Mouse (Mus musculus) embryonic fibroblast, embryonic 13.5 days (primary cell): ENCODE data around the gene Hpcal4. TPM values are rescaled to one million over a fixed set of nuclear protein-coding genes. Genes with fewer than 3 reads are reported as not detected.

ENCODE experiments used
- H3K27ac ChIP-seq: 2 replicates; pipeline ENCODE4 v1.5.1; 2012; ENCODE audit warnings: low read length, control low read depth, inconsistent platforms; ENCODE audit not compliant: insufficient read depth
- H3K4me1 ChIP-seq: 2 replicates; pipeline ENCODE4 v1.6.1; 2011; ENCODE audit warnings: low read length; ENCODE audit not compliant: control insufficient read depth, insufficient read depth
- H3K4me3 ChIP-seq: 2 replicates; pipeline ENCODE4 v1.5.1; 2011; ENCODE audit warnings: mild to moderate bottlenecking, control low read depth, low read length; ENCODE audit not compliant: insufficient read depth
- CTCF ChIP-seq: IDR thresholded peaks from 2 replicates; pipeline ENCODE4 v1.5.1; 2011; ENCODE audit warnings: mild to moderate bottlenecking, control low read depth, low read length, moderate library complexity, borderline replicate concordance; ENCODE audit not compliant: insufficient read depth
- POLR2A ChIP-seq: IDR thresholded peaks from 2 replicates; pipeline ENCODE4 v1.6.1; 2011; ENCODE audit warnings: low read depth, mild to moderate bottlenecking, control low read depth, low read length, moderate library complexity
- polyA plus RNA-seq: library from polyadenylated mRNA; stranded (reverse); fragments of >200 nt; gene quantifications from 2 replicates; pipeline ENCODE4 v1.2.4, GENCODE M21; 2011; ENCODE audit warnings: low read depth; ENCODE audit not compliant: missing spikeins, insufficient read length

The Hpcal4 gene
- polyA plus RNA-seq, 1 experiment: not detected

GRCm38 (mm10) chr4:123219720-123220357 is 36.8 kb downstream of the Hpcal4 start:
- Histone ChIP-seq H3K27ac (no peak overlapping the region), H3K4me3 (no peak overlapping the region), H3K4me1 (no peaks in the 10 kb centered on the region)
- TF ChIP-seq CTCF (peak; percentile 97), POLR2A (no peak)

GRCm38 (mm10) chr4:123220637-123221036 is 37.6 kb downstream of the Hpcal4 start:
- no peaks in the 10 kb centered on the region for H3K4me1 ChIP-seq
- no peak overlapping the region for H3K4me3 ChIP-seq
- TF ChIP-seq CTCF (no peak), POLR2A (no peak)
- H3K27ac ChIP-seq: no peak overlapping the region

- no peak overlapping the region for H3K27ac ChIP-seq
- no peak overlapping the region for H3K4me3 ChIP-seq
- H3K4me1 ChIP-seq: peaks cover 2% of the 10 kb centered on the region; the same call in 1 of the 2 replicates
- TF ChIP-seq CTCF (no peak), POLR2A (no peak)
Observed at GRCm38 (mm10) chr4:123223309-123223708, 40.3 kb downstream of the Hpcal4 start.

GRCm38 (mm10) chr4:123225718-123226403 is 42.8 kb downstream of the Hpcal4 start:
- H3K4me3 ChIP-seq: no peak overlapping the region
- peaks cover 2% of the 10 kb centered on the region; the same call in 1 of the 2 replicates for H3K4me1 ChIP-seq
- TF ChIP-seq POLR2A (no peak), CTCF (no peak)

GRCm38 (mm10) chr4:123227707-123228106 is 44.7 kb downstream of the Hpcal4 start:
- Histone ChIP-seq H3K4me1 (peaks cover 2% of the 10 kb centered on the region; the same call in 1 of the 2 replicates), H3K27ac (no peak overlapping the region), H3K4me3 (no peak overlapping the region)
- TF ChIP-seq POLR2A: no peak
- no peak for TF ChIP-seq CTCF

More at GRCm38 (mm10) chr4:123225718-123226403, 42.8 kb downstream of the Hpcal4 start:
- no peak overlapping the region for H3K27ac ChIP-seq

- peaks cover 2% of the 10 kb centered on the region; the same call in 1 of the 2 replicates for H3K4me1 ChIP-seq
- H3K4me3 ChIP-seq: no peak overlapping the region
- H3K27ac ChIP-seq: no peak overlapping the region
- TF ChIP-seq CTCF: no peak
- no peak for TF ChIP-seq POLR2A
Observed at GRCm38 (mm10) chr4:123228270-123228669, 45.2 kb downstream of the Hpcal4 start.

- Histone ChIP-seq H3K4me1 (peaks cover 2% of the 10 kb centered on the region; the same call in 1 of the 2 replicates), H3K27ac (no peak overlapping the region), H3K4me3 (no peak overlapping the region)
- TF ChIP-seq CTCF (no peak), POLR2A (no peak)
Observed at GRCm38 (mm10) chr4:123229166-123229565, 46.1 kb downstream of the Hpcal4 start.

GRCm38 (mm10) chr4:123232841-123233240 is 49.8 kb downstream of the Hpcal4 start:
- H3K27ac ChIP-seq: no peak overlapping the region
- H3K4me3 ChIP-seq: no peak overlapping the region
- no peaks in the 10 kb centered on the region for H3K4me1 ChIP-seq
- TF ChIP-seq POLR2A (no peak), CTCF (no peak)

GRCm38 (mm10) chr4:123233492-123234084 is 50.6 kb downstream of the Hpcal4 start, which contains the start of gene Heyl:
TSS of gene Heyl (plus strand) at chr4:123233556.
- peak within 1 kb of the TSS; percentile 31; the same call in 1 of the 2 replicates for H3K4me3 ChIP-seq
- H3K27ac ChIP-seq: no peak within 1 kb of the TSS
- no peak for TF ChIP-seq CTCF
- no peak for TF ChIP-seq POLR2A
- H3K4me1 ChIP-seq: no peaks in the 10 kb centered on the region

- TF ChIP-seq CTCF (no peak), POLR2A (no peak)
- H3K27ac ChIP-seq: no peak overlapping the region
Observed at GRCm38 (mm10) chr4:123235835-123236430, 52.9 kb downstream of the Hpcal4 start.

More at GRCm38 (mm10) chr4:123235835-123236430, 52.9 kb downstream of the Hpcal4 start:
- Histone ChIP-seq H3K4me1 (no peaks in the 10 kb centered on the region), H3K4me3 (no peak overlapping the region)
